21 mouse cellular contexts compared by ENCODE assay signal in genomic region chr7:19411783-19412182, GRCm38 (mm10). TPM values are rescaled to one million over a fixed set of nuclear protein-coding genes. Genes with fewer than 3 reads are reported as not detected.
DNase-seq lines count a peak whose midpoint lies in the region; ATAC-seq and TF ChIP-seq lines count a peak whose summit lies in the region.
"Had no signal": no experiment of that assay in that cellular context is flagged by ENCODE, and none has a peak within 500 bp of the region (broad histone marks: within the 10 kb centered on the region; RNA-seq: fewer than 3 reads in every experiment).

No protein-coding gene starts in this region.

- peaks cover 19% of the 10 kb centered on the region; the same call in 1 of the 2 replicates for H3K27me3 ChIP-seq in heart, embryonic 10.5 days (ENCODE audit: insufficient read depth, poor library complexity, severe bottlenecking)
- no peaks in the 10 kb centered on the region for H3K27me3 ChIP-seq in heart, embryonic 14.5 days (ENCODE audit: control insufficient read depth, insufficient read depth, low read length)
- peaks cover 4% of the 10 kb centered on the region for H3K27me3 ChIP-seq in myocyte (ENCODE audit: control insufficient read depth, insufficient read depth, insufficient read length)
- H3K27me3 ChIP-seq in neural tube, embryonic 15.5 days (replicated peaks), result 0 out of 2 replicates have a peak, but pooled peaks cover 15% of the 10 kb centered on the region

- H3K9me3 ChIP-seq in heart, embryonic 10.5 days, result no peaks in the 10 kb centered on the region; the same call in 1 of the 2 replicates
- 0 out of 2 replicates have a peak, but pooled peaks cover 3% of the 10 kb centered on the region for H3K9me3 ChIP-seq in heart, embryonic 14.5 days (ENCODE audit: control insufficient read depth, low read length)
- H3K9me3 ChIP-seq in neural tube, embryonic 15.5 days (replicated peaks), result no peaks in the 10 kb centered on the region

- 72% methylated on average over 5 of the region's 5 CpGs for WGBS in heart, embryonic 10.5 days
- 60% methylated on average over 5 of the region's 5 CpGs for WGBS in heart, embryonic 14.5 days
- WGBS in neural tube, embryonic 15.5 days, result 70% methylated on average over 5 of the region's 5 CpGs

- H3K4me1 ChIP-seq in heart, embryonic 10.5 days, result peaks cover 38% of the 10 kb centered on the region
- H3K4me1 ChIP-seq in heart, embryonic 14.5 days (ENCODE audit: control insufficient read depth in 2 of 2, insufficient read depth in 2 of 2, low read length in 2 of 2), result peaks cover 18 to 20% of the 10 kb centered on the region in 2 experiments
- H3K4me1 ChIP-seq in neural tube, embryonic 15.5 days, result no peaks in the 10 kb centered on the region
- H3K4me1 ChIP-seq: forebrain, embryonic 13.5 days; hindbrain, embryonic 13.5 days had no signal

- no peak for ATAC-seq in heart, embryonic 14.5 days (ENCODE audit: insufficient number of reproducible peaks, insufficient read depth, low FRiP score, low read depth)
- no peak for ATAC-seq in neural tube, embryonic 15.5 days (ENCODE audit: low FRiP score)
- ATAC-seq: forebrain, embryonic 13.5 days; inflammation-experienced regulatory T-cells, adult 6 months; liver, postnatal 0 days had no signal

- H3K36me3 ChIP-seq in heart, embryonic 10.5 days, result no peaks in the 10 kb centered on the region
- peaks cover 37% of the 10 kb centered on the region for H3K36me3 ChIP-seq in heart, embryonic 14.5 days (ENCODE audit: control insufficient read depth, insufficient read depth, low read length)
- no peaks in the 10 kb centered on the region for H3K36me3 ChIP-seq in myocyte (ENCODE audit: control insufficient read depth, insufficient read depth)
- no peaks in the 10 kb centered on the region for H3K36me3 ChIP-seq in neural tube, embryonic 15.5 days
- H3K36me3 ChIP-seq: embryonic facial prominence, embryonic 10.5 days; hindbrain, embryonic 13.5 days had no signal

- DNase-seq in heart, adult 18-20 months, result peak; percentile 31 to 43
- no peak for DNase-seq in heart, adult 8-10 months (ENCODE audit: low spot score)
- no peak for DNase-seq in heart, embryonic 10.5 days (ENCODE audit: low spot score)
- DNase-seq in ovary, postnatal 10 days (ENCODE audit: low spot score), result no peak
- DNase-seq: cerebellum, adult 9-10 months; kidney, adult 8-10 months; kidney, postnatal 14 days; liver, postnatal 0 days; lung, postnatal 10 days; midbrain, embryonic 14.5 days; right cerebral cortex, postnatal 14 days; thymus, postnatal 36 days had no signal

- peak overlapping the region; percentile 87 for H3K27ac ChIP-seq in heart, embryonic 10.5 days
- H3K27ac ChIP-seq in heart, embryonic 14.5 days (replicated peaks in 1 of 2; ENCODE audit: control insufficient read depth in 1 of 2, insufficient read depth in 1 of 2, low read depth in 2 of 2, low read length in 2 of 2), result peak overlapping the region; percentile 93 to 95
- H3K27ac ChIP-seq in neural tube, embryonic 15.5 days (replicated peaks), result no peak overlapping the region
- H3K27ac ChIP-seq: embryonic facial prominence, embryonic 10.5 days; forebrain, embryonic 13.5 days; hindbrain, embryonic 13.5 days had no signal

- no peak for TF ChIP-seq POLR2A in myocyte (IDR thresholded peaks at IDR 0.05; ENCODE audit: insufficient read length, low read depth)

- H3K9ac ChIP-seq in heart, embryonic 14.5 days (ENCODE audit: low read length), result peak overlapping the region; percentile 79
- H3K9ac ChIP-seq in neural tube, embryonic 15.5 days (replicated peaks), result no peak overlapping the region
- H3K9ac ChIP-seq: forebrain, embryonic 13.5 days; hindbrain, embryonic 13.5 days; liver, postnatal 0 days had no signal

- H3ac ChIP-seq in myocyte (ENCODE audit: control insufficient read depth, insufficient read length), result no peak overlapping the region

- no peak overlapping the region for H3K4me3 ChIP-seq in heart, embryonic 10.5 days
- peak overlapping the region; percentile 43 to 50 for H3K4me3 ChIP-seq in heart, embryonic 14.5 days (ENCODE audit: control insufficient read depth in 1 of 2, insufficient read depth in 1 of 2, low read depth in 1 of 2, low read length in 2 of 2)
- H3K4me3 ChIP-seq in myocyte, result peak overlapping the region; percentile 37
- H3K4me3 ChIP-seq in neural tube, embryonic 15.5 days (replicated peaks), result no peak overlapping the region
- H3K4me3 ChIP-seq: embryonic facial prominence, embryonic 10.5 days; forebrain, embryonic 13.5 days; hindbrain, embryonic 13.5 days; megakaryocyte, embryonic 14.5 days had no signal

- peak overlapping the region; percentile 72 for H3K4me2 ChIP-seq in heart, embryonic 14.5 days (ENCODE audit: low read length)
- H3K4me2 ChIP-seq in myocyte (ENCODE audit: low read depth), result peak overlapping the region; percentile 56
- H3K4me2 ChIP-seq in neural tube, embryonic 15.5 days, result no peak overlapping the region
- H3K4me2 ChIP-seq: forebrain, embryonic 13.5 days; hindbrain, embryonic 13.5 days had no signal

- H3K79me2 ChIP-seq in myocyte (ENCODE audit: control insufficient read depth, insufficient read depth), result no peaks in the 10 kb centered on the region

TF ChIP-seq in myocyte, 11 proteins besides CTCF, POLR2A, EP300 and RAD21:
- TF ChIP-seq CEBPB (IDR thresholded peaks at IDR 0.05; ENCODE audit: insufficient read depth, poor library complexity, severe bottlenecking), result no peak
- peak in 2 of 3 experiments; percentile 70 to 89 for TF ChIP-seq MYOG (IDR thresholded peaks at IDR 0.05; ENCODE audit: control insufficient read depth in 1 of 3, insufficient read depth in 1 of 3, insufficient read length in 2 of 3, low read depth in 2 of 3)
- TF ChIP-seq MYOD1 (IDR thresholded peaks at IDR 0.05; ENCODE audit: control insufficient read depth in 1 of 3, insufficient read length in 2 of 3, low read depth in 2 of 3), result peak in 2 of 3 experiments; percentile 76 to 91

RNA-seq across cellular contexts. Expression of gene Ckm, which starts 7.2 kb away (rescaled TPM):
- total RNA-seq in heart, adult 18-20 months (2021), result 1,000 to 10,000 TPM; 3,672 to 3,752 TPM
- total RNA-seq in heart, adult 8-10 months (2022), result 1,000 to 10,000 TPM; 3,513 to 3,931 (median 3,544) TPM
- 3.6 and 9.8 TPM in 2 replicates for polyA plus RNA-seq in heart, embryonic 10.5 days (2016; fragmentation: Nextera tagmentation; extraction: Ambion mirVana)
- 910 and 1,062 TPM in 2 replicates for polyA plus RNA-seq in heart, embryonic 14.5 days (2014; fragmentation: Nextera tagmentation; extraction: Ambion mirVana)
- 1,561 TPM for polyA plus RNA-seq in myocyte (2012; fragmentation: generic; extraction: Trizol)
- 16.6 and 38.6 TPM in 2 replicates for polyA plus RNA-seq in neural tube, embryonic 15.5 days (2015; fragmentation: Nextera tagmentation; extraction: Ambion mirVana)
- polyA plus RNA-seq: embryonic facial prominence, embryonic 10.5 days; forebrain, embryonic 13.5 days; midbrain, embryonic 14.5 days had no signal

RNA-seq across cellular contexts. Expression of gene Klc3, which starts 7.9 kb away (rescaled TPM):
- under 1 TPM; 0.32 to 0.46 TPM for total RNA-seq in heart, adult 18-20 months (2021)
- total RNA-seq in heart, adult 8-10 months (2022), result 1 to 10 TPM in 1 of 4 experiments, under 1 TPM in 2, not detected in 1; 0.60 to 1.2 (median 0.75) TPM
- polyA plus RNA-seq in heart, embryonic 10.5 days (2016; fragmentation: Nextera tagmentation; extraction: Ambion mirVana), result 4.4 and 5.8 TPM in 2 replicates
- 1.8 and 1.9 TPM in 2 replicates for polyA plus RNA-seq in heart, embryonic 14.5 days (2014; fragmentation: Nextera tagmentation; extraction: Ambion mirVana)
- polyA plus RNA-seq in myocyte (2012; fragmentation: generic; extraction: Trizol), result 3.5 TPM
- polyA plus RNA-seq in neural tube, embryonic 15.5 days (2015; fragmentation: Nextera tagmentation; extraction: Ambion mirVana), result 1.2 and 4.0 TPM in 2 replicates
- total RNA-seq: common myeloid progenitor, adult 5-6 weeks had no signal

RNA-seq across cellular contexts. Expression of gene Ercc2, which starts 30.0 kb away (rescaled TPM):
- 10 to 100 TPM in 1 of 2 experiments, 1 to 10 TPM in 1; 7.6 to 10.4 TPM for total RNA-seq in heart, adult 18-20 months (2021)
- total RNA-seq in heart, adult 8-10 months (2022), result 10 to 100 TPM; 11.2 to 14.5 (median 13.2) TPM
- 19.2 and 19.3 TPM in 2 replicates for polyA plus RNA-seq in heart, embryonic 10.5 days (2016; fragmentation: Nextera tagmentation; extraction: Ambion mirVana)
- polyA plus RNA-seq in heart, embryonic 14.5 days (2014; fragmentation: Nextera tagmentation; extraction: Ambion mirVana), result 4.8 and 6.6 TPM in 2 replicates
- polyA plus RNA-seq in myocyte (2012; fragmentation: generic; extraction: Trizol), result 11.5 TPM
- 21.6 and 22.2 TPM in 2 replicates for polyA plus RNA-seq in neural tube, embryonic 15.5 days (2015; fragmentation: Nextera tagmentation; extraction: Ambion mirVana)

RNA-seq across cellular contexts. Expression of gene Mark4, which starts 46.8 kb away (rescaled TPM):
- total RNA-seq in heart, adult 18-20 months (2021), result 10 to 100 TPM; 21.3 to 22.1 TPM
- total RNA-seq in heart, adult 8-10 months (2022), result 10 to 100 TPM; 22.8 to 26.4 (median 24.3) TPM
- polyA plus RNA-seq in heart, embryonic 10.5 days (2016; fragmentation: Nextera tagmentation; extraction: Ambion mirVana), result 7.0 and 8.9 TPM in 2 replicates
- polyA plus RNA-seq in heart, embryonic 14.5 days (2014; fragmentation: Nextera tagmentation; extraction: Ambion mirVana), result 9.3 and 10.5 TPM in 2 replicates
- 18.2 TPM for polyA plus RNA-seq in myocyte (2012; fragmentation: generic; extraction: Trizol)
- 15.4 and 16.5 TPM in 2 replicates for polyA plus RNA-seq in neural tube, embryonic 15.5 days (2015; fragmentation: Nextera tagmentation; extraction: Ambion mirVana)

RNA-seq across cellular contexts. Expression of gene Exoc3l2, which starts 51.3 kb away (rescaled TPM):
- 1 to 10 TPM in 1 of 2 experiments, under 1 TPM in 1; 0.77 to 1.1 TPM for total RNA-seq in heart, adult 18-20 months (2021)
- total RNA-seq in heart, adult 8-10 months (2022), result 1 to 10 TPM in 3 of 4 experiments, under 1 TPM in 1; 0.94 to 1.5 (median 1.1) TPM
- polyA plus RNA-seq in heart, embryonic 10.5 days (2016; fragmentation: Nextera tagmentation; extraction: Ambion mirVana), result 1.8 and 2.5 TPM in 2 replicates
- polyA plus RNA-seq in heart, embryonic 14.5 days (2014; fragmentation: Nextera tagmentation; extraction: Ambion mirVana), result 1.3 and 1.8 TPM in 2 replicates
- not detected for polyA plus RNA-seq in myocyte (2012; fragmentation: generic; extraction: Trizol)
- polyA plus RNA-seq in neural tube, embryonic 15.5 days (2015; fragmentation: Nextera tagmentation; extraction: Ambion mirVana), result 1.5 and 1.8 TPM in 2 replicates
- polyA plus RNA-seq: inflammation-experienced regulatory T-cells, adult 6 months had no signal

Comparison
In these comparisons a context has a peak if more than half of its experiments do, and no peak if none do; other contexts are left out.
1. DNase-seq: peak in heart, adult 18-20 months (2 of 2); none in heart, adult 8-10 months (single experiment), heart, embryonic 10.5 days (single experiment) and ovary, postnatal 10 days (single experiment).
2. H3K4me3 ChIP-seq: peak in heart, embryonic 14.5 days (2 of 2) and myocyte (single experiment); none in heart, embryonic 10.5 days (single experiment) and neural tube, embryonic 15.5 days (single experiment).
3. RNA of gene Ckm, which starts 7.2 kb away (polyA plus RNA-seq): 1,561 TPM in myocyte (single experiment) and 910 to 1,062 TPM in heart, embryonic 14.5 days; 16.6 to 38.6 TPM in neural tube, embryonic 15.5 days and 3.6 to 9.8 TPM in heart, embryonic 10.5 days; every median in the first group is over 10 times any median in the second.